ENCODE assay signal across 18 mouse cellular contexts in the genomic region with DNA sequence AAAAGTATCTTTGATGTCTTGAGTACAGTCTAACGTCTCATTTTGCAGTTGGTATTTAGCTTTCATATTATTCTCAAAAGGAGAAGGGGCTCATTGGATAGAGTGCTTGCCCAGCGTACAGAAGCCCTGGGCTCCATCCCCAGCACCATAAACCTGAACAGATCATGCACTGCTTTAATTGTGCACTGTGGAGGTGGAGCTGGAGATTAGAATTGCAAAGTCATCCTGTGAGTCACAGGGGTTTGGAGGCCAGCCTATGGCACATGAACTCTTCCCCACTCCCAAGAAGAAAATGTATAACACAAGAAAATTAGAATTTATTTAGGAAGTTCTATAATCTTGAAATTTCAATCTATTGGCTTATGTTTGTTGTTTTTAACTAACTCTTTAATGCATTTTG. TPM values are rescaled to one million over a fixed set of nuclear protein-coding genes. Genes with fewer than 3 reads are reported as not detected.
DNase-seq lines count a peak whose midpoint lies in the region; ATAC-seq and TF ChIP-seq lines count a peak whose summit lies in the region.
"Had no signal": no experiment of that assay in that cellular context is flagged by ENCODE, and none has a peak within 500 bp of the region (broad histone marks: within the 10 kb centered on the region; RNA-seq: fewer than 3 reads in every experiment).

No protein-coding gene starts in this region.

- no peaks in the 10 kb centered on the region for H3K9me3 ChIP-seq in liver, postnatal 0 days (ENCODE audit: low read length)
- H3K9me3 ChIP-seq in liver, embryonic 12.5 days (replicated peaks), result no peaks in the 10 kb centered on the region
- H3K9me3 ChIP-seq in intestine, embryonic 15.5 days, result no peaks in the 10 kb centered on the region
- H3K9me3 ChIP-seq: forebrain, embryonic 10.5 days; hindbrain, embryonic 13.5 days; limb, embryonic 15.5 days; midbrain, embryonic 10.5 days had no signal

- TF ChIP-seq CTCF in liver, postnatal 0 days (IDR thresholded peaks at IDR 0.05; ENCODE audit: low read depth), result no peak
- no peak for TF ChIP-seq CTCF in gastrocnemius, adult 2 months (IDR thresholded peaks at IDR 0.05)

- H3K4me2 ChIP-seq in liver, postnatal 0 days (ENCODE audit: low read depth, low read length), result no peak overlapping the region
- no peak overlapping the region for H3K4me2 ChIP-seq in liver, embryonic 12.5 days
- no peak overlapping the region for H3K4me2 ChIP-seq in intestine, embryonic 15.5 days (replicated peaks)
- H3K4me2 ChIP-seq: hindbrain, embryonic 13.5 days; limb, embryonic 15.5 days had no signal

- peak overlapping the region; percentile 94 for H3K27ac ChIP-seq in liver, postnatal 0 days (ENCODE audit: low read depth)
- no peak overlapping the region for H3K27ac ChIP-seq in liver, embryonic 12.5 days
- peak overlapping the region; percentile 42; the same call in 1 of the 2 replicates for H3K27ac ChIP-seq in intestine, embryonic 15.5 days
- H3K27ac ChIP-seq in gastrocnemius, adult 2 months, result no peak overlapping the region
- H3K27ac ChIP-seq: forebrain, embryonic 10.5 days; hindbrain, embryonic 13.5 days; limb, embryonic 15.5 days; midbrain, embryonic 10.5 days had no signal

- peak; percentile 68 to 87 for DNase-seq in adrenal gland, adult (ENCODE audit: inconsistent age in 2 of 2, low spot score in 1 of 2)
- no peak for DNase-seq in adrenal gland, postnatal 4 days (ENCODE audit: low spot score in 2 of 2)
- DNase-seq in liver, postnatal 0 days, result no peak
- DNase-seq in heart, adult 11 months, result no peak
- no peak for DNase-seq in cerebellum, postnatal 25 days
- no peak for DNase-seq in gastrocnemius, adult 2 months
- DNase-seq: gastrocnemius, postnatal 14 days; kidney, postnatal 25 days; lung, adult 18-20 months; spleen, adult 18-20 months; thymus, postnatal 14 days had no signal

- WGBS in liver, postnatal 0 days (ENCODE audit: insufficient replicate concordance), result 82% methylated on average over 2 of the region's 2 CpGs
- 66% methylated on average over 2 of the region's 2 CpGs for WGBS in liver, embryonic 12.5 days (ENCODE audit: insufficient replicate concordance)
- 68% methylated on average over 2 of the region's 2 CpGs for WGBS in intestine, embryonic 15.5 days

- peaks cover 17% of the 10 kb centered on the region for H3K4me1 ChIP-seq in liver, postnatal 0 days (ENCODE audit: insufficient read depth)
- peaks cover 16% of the 10 kb centered on the region for H3K4me1 ChIP-seq in liver, embryonic 12.5 days
- H3K4me1 ChIP-seq in intestine, embryonic 15.5 days (replicated peaks), result 0 out of 2 replicates have a peak, but pooled peaks cover 7% of the 10 kb centered on the region
- H3K4me1 ChIP-seq: hindbrain, embryonic 13.5 days; limb, embryonic 15.5 days had no signal

- peaks cover 55% of the 10 kb centered on the region for H3K36me3 ChIP-seq in liver, postnatal 0 days (replicated peaks; ENCODE audit: insufficient read depth, low read length)
- peaks cover 96% of the 10 kb centered on the region for H3K36me3 ChIP-seq in liver, embryonic 12.5 days
- H3K36me3 ChIP-seq in intestine, embryonic 15.5 days, result peaks cover 38% of the 10 kb centered on the region

- H3K9ac ChIP-seq in liver, postnatal 0 days (replicated peaks), result no peak overlapping the region
- no peak overlapping the region for H3K9ac ChIP-seq in liver, embryonic 12.5 days
- H3K9ac ChIP-seq in intestine, embryonic 15.5 days, result no peak overlapping the region
- H3K9ac ChIP-seq: hindbrain, embryonic 13.5 days; limb, embryonic 15.5 days had no signal

- ATAC-seq in liver, postnatal 0 days, result 0 out of 2 replicates have a peak, but pooled peaks have one; percentile 33
- ATAC-seq in liver, embryonic 12.5 days, result no peak
- peak; percentile 76 for ATAC-seq in intestine, embryonic 15.5 days
- ATAC-seq: Patski had no signal

- H3K27me3 ChIP-seq in liver, postnatal 0 days (ENCODE audit: insufficient read depth, low read length), result no peaks in the 10 kb centered on the region
- no peaks in the 10 kb centered on the region for H3K27me3 ChIP-seq in liver, embryonic 12.5 days (replicated peaks)
- no peaks in the 10 kb centered on the region for H3K27me3 ChIP-seq in intestine, embryonic 15.5 days (replicated peaks)
- H3K27me3 ChIP-seq: hindbrain, embryonic 13.5 days; limb, embryonic 15.5 days; Patski had no signal

- TF ChIP-seq EP300 in liver, postnatal 0 days (IDR thresholded peaks at IDR 0.05; ENCODE audit: low read depth), result no peak

- intact Hi-C loops in gastrocnemius, adult 2 months (cut with DNase I), result no loop called here

- no peak overlapping the region for H3K4me3 ChIP-seq in liver, postnatal 0 days (ENCODE audit: low read depth, low read length)
- no peak overlapping the region for H3K4me3 ChIP-seq in liver, embryonic 12.5 days
- no peak overlapping the region for H3K4me3 ChIP-seq in intestine, embryonic 15.5 days (replicated peaks)
- H3K4me3 ChIP-seq in gastrocnemius, adult 2 months, result no peak overlapping the region
- H3K4me3 ChIP-seq: forebrain, embryonic 10.5 days; hindbrain, embryonic 13.5 days; limb, embryonic 15.5 days; midbrain, embryonic 10.5 days had no signal

RNA-seq across cellular contexts. Expression of a gene that starts 21.1 kb away (rescaled TPM):
- 10 to 100 TPM; 83.5 to 96.1 TPM for total RNA-seq in adrenal gland, postnatal 4 days (2021)
- polyA plus RNA-seq in liver, postnatal 0 days (2015; fragmentation: Nextera tagmentation; extraction: Ambion mirVana), result 12.8 and 15.6 TPM in 2 replicates
- polyA plus RNA-seq in liver, embryonic 12.5 days (2016; fragmentation: Nextera tagmentation; extraction: Ambion mirVana), result 2.2 and 2.3 TPM in 2 replicates
- polyA plus RNA-seq in intestine, embryonic 15.5 days (2015; fragmentation: Nextera tagmentation; extraction: Ambion mirVana), result 22.7 and 47.2 TPM in 2 replicates
- 1 to 10 TPM; 4.4 to 8.6 TPM for total RNA-seq in gastrocnemius, adult 2 months (2021)

RNA-seq across cellular contexts. Expression of a gene that starts 49.9 kb away (rescaled TPM):
- total RNA-seq in adrenal gland, postnatal 4 days (2021), result 100 to 1,000 TPM; 139 to 150 TPM
- polyA plus RNA-seq in liver, postnatal 0 days (2015; fragmentation: Nextera tagmentation; extraction: Ambion mirVana), result 23.3 and 28.4 TPM in 2 replicates
- 50.5 and 56.7 TPM in 2 replicates for polyA plus RNA-seq in liver, embryonic 12.5 days (2016; fragmentation: Nextera tagmentation; extraction: Ambion mirVana)
- 61.2 and 62.0 TPM in 2 replicates for polyA plus RNA-seq in intestine, embryonic 15.5 days (2015; fragmentation: Nextera tagmentation; extraction: Ambion mirVana)
- total RNA-seq in gastrocnemius, adult 2 months (2021), result 10 to 100 TPM; 28.1 to 36.1 TPM

Comparison
In these comparisons a context has a peak if more than half of its experiments do, and no peak if none do; other contexts are left out.
1. DNase-seq: peak in adrenal gland, adult (2 of 2); none in adrenal gland, postnatal 4 days (0 of 2), liver, postnatal 0 days (single experiment), heart, adult 11 months (single experiment), cerebellum, postnatal 25 days (0 of 2) and gastrocnemius, adult 2 months (single experiment).
2. H3K27ac ChIP-seq: peak in liver, postnatal 0 days (single experiment) and intestine, embryonic 15.5 days (single experiment); none in liver, embryonic 12.5 days (single experiment) and gastrocnemius, adult 2 months (single experiment).